Mouse (Mus musculus) stomach, embryonic 16.5 days (tissue): Measurements from ENCODE around the gene Ehmt2. TPM values are rescaled to one million over a fixed set of nuclear protein-coding genes. Genes with fewer than 3 reads are reported as not detected.
A peak's percentile ranks its signal among the peaks of the same experiment; 100 is the strongest.
"Not testable (repeated sequence)": the region's sequence is repeated elsewhere in the genome, so short reads cannot be mapped to it uniquely, and the experiment has no call there.

ENCODE experiments used
- ATAC-seq: fragments of 200-750 bp; cut with Nextera tagmentation; 2 replicates; pipeline ENCODE4 v1.8.0; 2017; ENCODE audit warnings: moderate number of reproducible peaks, moderate TSS enrichment; ENCODE audit not compliant: insufficient read depth, low FRiP score
- H3K27ac ChIP-seq: fragments of 300-500 bp; sonication (generic); 2 replicates; pipeline ENCODE4 v1.5.1; 2014; ENCODE audit warnings: low read length
- H3K27me3 ChIP-seq: fragments of 300-500 bp; sonication (generic); 2 replicates; pipeline ENCODE4 v1.6.1; 2014; ENCODE audit warnings: low read length, control low read depth, mixed read lengths; ENCODE audit not compliant: control insufficient read depth, insufficient read depth
- H3K36me3 ChIP-seq: fragments of 300-500 bp; sonication (generic); 2 replicates; pipeline ENCODE4 v1.6.1; 2014; ENCODE audit warnings: low read length; ENCODE audit not compliant: control insufficient read depth, insufficient read depth
- H3K4me1 ChIP-seq: fragments of 300-500 bp; sonication (generic); 2 replicates; pipeline ENCODE4 v1.6.1; 2014; ENCODE audit warnings: low read length, control low read depth, mixed read lengths; ENCODE audit not compliant: control insufficient read depth, insufficient read depth
- H3K4me2 ChIP-seq: fragments of 300-500 bp; sonication (generic); 2 replicates; pipeline ENCODE4 v1.6.1; 2014; ENCODE audit warnings: low read depth, low read length, mixed read lengths
- H3K4me3 ChIP-seq: fragments of 300-500 bp; sonication (generic); replicated peaks from 2 replicates; pipeline ENCODE4 v1.5.1; 2014; ENCODE audit warnings: mild to moderate bottlenecking, low read length
- H3K9ac ChIP-seq: fragments of 300-500 bp; sonication (generic); 2 replicates; pipeline ENCODE4 v1.6.1; 2014; ENCODE audit warnings: low read length
- H3K9me3 ChIP-seq: fragments of 300-500 bp; sonication (generic); replicated peaks from 2 replicates; pipeline ENCODE4 v1.6.1; 2016; ENCODE audit warnings: low read length, control low read depth; ENCODE audit not compliant: control insufficient read depth
- WGBS: fragments of 180-500 bp; shearing (Covaris S2); extraction: QIAGEN DNeasy Blood & Tissue Kit; methylation state at CpG from one replicate; pipeline ENCODE4 v1.1.7; 2014; 5-methylcytosine and 5-hydroxymethylcytosine counted together
- polyA plus RNA-seq: library from polyadenylated mRNA; unstranded; fragments of >200 nt; fragmentation: Nextera tagmentation; extraction: Ambion mirVana; gene quantifications from 2 replicates; pipeline ENCODE4 v1.2.1, GENCODE M21; 2015

The Ehmt2 gene
- polyA plus RNA-seq, 1 experiment from 2014 or later, result 61.0 TPM

- Histone ChIP-seq H3K27me3 (no peaks in the 10 kb centered on the region), H3K9me3 (no peaks in the 10 kb centered on the region), H3K36me3 (0 out of 2 replicates have a peak, but pooled peaks cover 8% of the 10 kb centered on the region), H3K4me1 (peaks cover 25% of the 10 kb centered on the region), H3K9ac (peak overlapping the region; percentile 94; the same call in 1 of the 2 replicates), H3K4me2 (peak overlapping the region; percentile 71), H3K27ac (peak overlapping the region; percentile 93; the same call in 1 of the 2 replicates), H3K4me3 (peak overlapping the region; percentile 80)
- WGBS, result 90% methylated on average over 15 of the region's 15 CpGs
- ATAC-seq, result no peak
Measured at GRCm38 (mm10) chr17:34895724-34896123, 2.5 kb upstream of the Ehmt2 start.

GRCm38 (mm10) chr17:34896366-34896765, 1.9 kb upstream of the Ehmt2 start:
- Histone ChIP-seq H3K4me2 (no peak overlapping the region), H3K4me3 (no peak overlapping the region), H3K9ac (no peak overlapping the region), H3K9me3 (no peaks in the 10 kb centered on the region), H3K27ac (no peak overlapping the region), H3K36me3 (0 out of 2 replicates have a peak, but pooled peaks cover 8% of the 10 kb centered on the region), H3K4me1 (peaks cover 25% of the 10 kb centered on the region), H3K27me3 (no peaks in the 10 kb centered on the region)
- WGBS, result 82% methylated on average over 17 of the region's 17 CpGs
- ATAC-seq, result no peak

GRCm38 (mm10) chr17:34897373-34898159, 703 bp upstream of the Ehmt2 start:
- Histone ChIP-seq H3K27me3 (no peaks in the 10 kb centered on the region), H3K9me3 (no peaks in the 10 kb centered on the region), H3K4me3 (peak overlapping the region; percentile 92), H3K4me2 (peak overlapping the region; percentile 84), H3K36me3 (0 out of 2 replicates have a peak, but pooled peaks cover 10% of the 10 kb centered on the region), H3K4me1 (peaks cover 25% of the 10 kb centered on the region), H3K9ac (peak overlapping the region; percentile 99), H3K27ac (peak overlapping the region; percentile 95)
- WGBS, result 13% methylated on average over 10 of the region's 10 CpGs
- no peak for ATAC-seq

- no peaks in the 10 kb centered on the region for H3K27me3 ChIP-seq
- peak overlapping the region; percentile 92 for H3K4me3 ChIP-seq
- H3K9me3 ChIP-seq, result no peaks in the 10 kb centered on the region
- H3K4me1 ChIP-seq, result peaks cover 21% of the 10 kb centered on the region
- H3K4me2 ChIP-seq, result peak overlapping the region; percentile 84
- under 1% methylated on average over 26 of the region's 47 CpGs for WGBS
- ATAC-seq, result no peak
- H3K9ac ChIP-seq, result peak overlapping the region; percentile 99
- H3K27ac ChIP-seq, result peak overlapping the region; percentile 95
- peaks cover 15% of the 10 kb centered on the region; the same call in 1 of the 2 replicates for H3K36me3 ChIP-seq
Measured at GRCm38 (mm10) chr17:34898706-34899052, 410 bp downstream of the Ehmt2 start.

GRCm38 (mm10) chr17:34899053-34899889, 1.0 kb downstream of the Ehmt2 start:
- Histone ChIP-seq H3K4me3 (peak overlapping the region; percentile 92), H3K36me3 (peaks cover 15% of the 10 kb centered on the region; the same call in 1 of the 2 replicates), H3K27ac (peak overlapping the region; percentile 95), H3K9ac (peak overlapping the region; percentile 99), H3K9me3 (no peaks in the 10 kb centered on the region), H3K4me2 (peak overlapping the region; percentile 84), H3K27me3 (no peaks in the 10 kb centered on the region), H3K4me1 (peaks cover 20% of the 10 kb centered on the region)
- under 1% methylated on average over 39 of the region's 45 CpGs for WGBS
- no peak for ATAC-seq

- peaks cover 15% of the 10 kb centered on the region; the same call in 1 of the 2 replicates for H3K36me3 ChIP-seq
- H3K4me3 ChIP-seq, result peak overlapping the region; percentile 92
- WGBS, result 2% methylated on average over 5 of the region's 5 CpGs
- no peak for ATAC-seq
- peak overlapping the region; percentile 84 for H3K4me2 ChIP-seq
- peaks cover 19% of the 10 kb centered on the region for H3K4me1 ChIP-seq
- peak overlapping the region; percentile 95 for H3K27ac ChIP-seq
- peak overlapping the region; percentile 99 for H3K9ac ChIP-seq
- H3K27me3 ChIP-seq, result no peaks in the 10 kb centered on the region
- no peaks in the 10 kb centered on the region for H3K9me3 ChIP-seq
Measured at GRCm38 (mm10) chr17:34899890-34900243, 1.6 kb downstream of the Ehmt2 start.

GRCm38 (mm10) chr17:34900826-34901225, 2.6 kb downstream of the Ehmt2 start:
- not testable (repeated sequence) for H3K4me3 ChIP-seq, H3K27me3 ChIP-seq, H3K9ac ChIP-seq, ATAC-seq, H3K9me3 ChIP-seq, H3K4me2 ChIP-seq, H3K27ac ChIP-seq
- Histone ChIP-seq H3K4me1 (peaks cover 15% of the 10 kb centered on the region), H3K36me3 (peaks cover 21% of the 10 kb centered on the region)

GRCm38 (mm10) chr17:34901948-34902347, 3.7 kb downstream of the Ehmt2 start:
- WGBS, result 82% methylated on average over 9 of the region's 10 CpGs
- ATAC-seq, H3K4me3 ChIP-seq, H3K27ac ChIP-seq, H3K4me1 ChIP-seq, H3K9ac ChIP-seq, H3K27me3 ChIP-seq, H3K4me2 ChIP-seq, H3K9me3 ChIP-seq: not testable (repeated sequence)
- peaks cover 24% of the 10 kb centered on the region for H3K36me3 ChIP-seq

- peaks cover 34% of the 10 kb centered on the region for H3K36me3 ChIP-seq
Measured at GRCm38 (mm10) chr17:34902895-34903294, 4.6 kb downstream of the Ehmt2 start.

More at GRCm38 (mm10) chr17:34902895-34903294, 4.6 kb downstream of the Ehmt2 start:
- H3K4me1 ChIP-seq, result 0 out of 2 replicates have a peak, but pooled peaks cover 3% of the 10 kb centered on the region
- H3K4me2 ChIP-seq, result no peak overlapping the region
- no peak for ATAC-seq
- H3K27me3 ChIP-seq, result no peaks in the 10 kb centered on the region
- H3K9ac ChIP-seq, result no peak overlapping the region
- 80% methylated on average over 9 of the region's 9 CpGs for WGBS
- no peaks in the 10 kb centered on the region for H3K9me3 ChIP-seq
- no peak overlapping the region for H3K27ac ChIP-seq
- H3K4me3 ChIP-seq, result no peak overlapping the region
